Mouse (Mus musculus) kidney, adult 2 months (tissue): ENCODE measurements around the gene Mapk10.
A peak's percentile ranks its signal among the peaks of the same experiment; 100 is the strongest.

ENCODE experiments used
- CTCF ChIP-seq: fragments of 200-500 bp; conservative IDR thresholded peaks from 2 replicates; pipeline ENCODE4 v1.5.1; 2011; ENCODE audit warnings: low read depth, mild to moderate bottlenecking, control low read depth, low read length, moderate library complexity, mixed read lengths; ENCODE audit not compliant: insufficient read depth, insufficient read length
- POLR2A ChIP-seq: fragments of 200-500 bp; IDR thresholded peaks from one replicate; pipeline ENCODE4 v1.6.1; 2011; ENCODE audit warnings: low read depth, low read length, control low read depth

GRCm38 (mm10) chr5:102874605-102875298 is 336.4 kb downstream of the Mapk10 start:
- TF ChIP-seq POLR2A (no peak), CTCF (peak; percentile 37)
